24 mouse cellular contexts compared by ENCODE assay signal in genomic region chr19:42138517-42139285, GRCm38 (mm10). TPM values are rescaled to one million over a fixed set of nuclear protein-coding genes. Genes with fewer than 3 reads are reported as not detected.
DNase-seq lines count a peak whose midpoint lies in the region; ATAC-seq and TF ChIP-seq lines count a peak whose summit lies in the region.
"Had no signal": no experiment of that assay in that cellular context is flagged by ENCODE, and none has a peak within 500 bp of the region (broad histone marks: within the 10 kb centered on the region; RNA-seq: fewer than 3 reads in every experiment).

No protein-coding gene starts in this region.

- no peaks in the 10 kb centered on the region for H3K4me1 ChIP-seq in lung, embryonic 16.5 days (replicated peaks; ENCODE audit: control insufficient read depth, insufficient read depth, low read length)
- no peaks in the 10 kb centered on the region for H3K4me1 ChIP-seq in ES-Bruce4 (ENCODE audit: control insufficient read depth, insufficient read depth, low read length)
- H3K4me1 ChIP-seq in hindbrain, postnatal 0 days (ENCODE audit: insufficient read depth, low read length): no peaks in the 10 kb centered on the region
- H3K4me1 ChIP-seq: hindbrain, embryonic 15.5 days had no signal

- 72% methylated on average over 15 of the region's 15 CpGs for WGBS in lung, embryonic 16.5 days
- 91% methylated on average over 15 of the region's 15 CpGs for WGBS in hindbrain, postnatal 0 days

- no peaks in the 10 kb centered on the region for H3K27me3 ChIP-seq in lung, embryonic 16.5 days (ENCODE audit: control insufficient read depth, insufficient read depth, low read depth, low read length)
- no peaks in the 10 kb centered on the region for H3K27me3 ChIP-seq in ES-Bruce4 (ENCODE audit: control insufficient read depth, insufficient read depth, low read length, poor library complexity, severe bottlenecking)
- H3K27me3 ChIP-seq in hindbrain, postnatal 0 days (ENCODE audit: insufficient read depth, low read length): no peaks in the 10 kb centered on the region
- H3K27me3 ChIP-seq: forebrain, embryonic 13.5 days; hindbrain, embryonic 12.5 days; hindbrain, embryonic 15.5 days had no signal

- no peak for DNase-seq in lung, postnatal 4 days
- peak; percentile 41 for DNase-seq in lung, postnatal 10 days
- DNase-seq in frontal cortex, adult 2 months (ENCODE audit: extremely low spot score in 1 of 2, low spot score in 1 of 2): no peak
- no peak for DNase-seq in adipocyte (ENCODE audit: low spot score)
- no peak for DNase-seq in hindbrain, postnatal 0 days (ENCODE audit: low spot score)
- DNase-seq: adrenal gland, adult 8-10 months; adrenal gland, postnatal 25 days; cerebellum, adult 11-12 months; cerebellum, adult 8-10 months; cerebellum, postnatal 10 days; cerebellum, postnatal 36 days; gastrocnemius, adult 2 months; gastrocnemius, postnatal 14 days; heart, adult 11 months had no signal

- TF ChIP-seq CTCF in ES-Bruce4 (IDR thresholded peaks at IDR 0.05; ENCODE audit: low read depth, low read length): no peak
- TF ChIP-seq CTCF in hindbrain, postnatal 0 days (IDR thresholded peaks at IDR 0.05; ENCODE audit: low read depth): no peak

- no peak overlapping the region for H3K27ac ChIP-seq in lung, embryonic 16.5 days (ENCODE audit: low read length)
- H3K27ac ChIP-seq in ES-Bruce4 (ENCODE audit: insufficient read depth, low read length): peak overlapping the region; percentile 30
- H3K27ac ChIP-seq in hindbrain, postnatal 0 days: no peak overlapping the region
- H3K27ac ChIP-seq: forebrain, embryonic 10.5 days; forebrain, embryonic 13.5 days; gastrocnemius, adult 2 months; hindbrain, embryonic 12.5 days; hindbrain, embryonic 15.5 days had no signal

- 0 out of 2 replicates have a peak, but pooled peaks have one; percentile 10 for ATAC-seq in lung, embryonic 16.5 days (ENCODE audit: low read depth)
- ATAC-seq in hindbrain, postnatal 0 days: no peak
- ATAC-seq: CD4-positive, CD25-positive, alpha-beta regulatory T cell, adult 4 months; forebrain, embryonic 13.5 days; forebrain, embryonic 16.5 days had no signal

- no peaks in the 10 kb centered on the region for H3K9me3 ChIP-seq in lung, embryonic 16.5 days (ENCODE audit: control insufficient read depth, low read length)
- H3K9me3 ChIP-seq in ES-Bruce4 (replicated peaks; ENCODE audit: control insufficient read depth, insufficient read depth, low read length, poor library complexity, severe bottlenecking): no peaks in the 10 kb centered on the region
- no peaks in the 10 kb centered on the region for H3K9me3 ChIP-seq in hindbrain, postnatal 0 days (ENCODE audit: low read length)
- H3K9me3 ChIP-seq: forebrain, embryonic 10.5 days; forebrain, embryonic 13.5 days; G1E; hindbrain, embryonic 12.5 days; hindbrain, embryonic 15.5 days had no signal

- H3K4me2 ChIP-seq in lung, embryonic 16.5 days (ENCODE audit: low read depth, low read length): no peak overlapping the region
- H3K4me2 ChIP-seq in hindbrain, postnatal 0 days (ENCODE audit: low read depth, low read length): no peak overlapping the region
- H3K4me2 ChIP-seq: forebrain, embryonic 13.5 days; heart, embryonic 11.5 days; hindbrain, embryonic 12.5 days; hindbrain, embryonic 15.5 days had no signal

- no peak overlapping the region for H3K4me3 ChIP-seq in lung, embryonic 16.5 days (ENCODE audit: low read length)
- no peak overlapping the region for H3K4me3 ChIP-seq in ES-Bruce4 (ENCODE audit: low read depth, low read length)
- no peak overlapping the region for H3K4me3 ChIP-seq in hindbrain, postnatal 0 days (ENCODE audit: low read length)
- H3K4me3 ChIP-seq: forebrain, embryonic 10.5 days; forebrain, embryonic 13.5 days; gastrocnemius, adult 2 months; hindbrain, embryonic 12.5 days; hindbrain, embryonic 15.5 days had no signal

- no peaks in the 10 kb centered on the region for H3K36me3 ChIP-seq in lung, embryonic 16.5 days (ENCODE audit: control insufficient read depth, insufficient read depth, low read length)
- H3K36me3 ChIP-seq in ES-Bruce4 (ENCODE audit: control insufficient read depth, insufficient read depth, low read length, poor library complexity, severe bottlenecking): no peaks in the 10 kb centered on the region
- no peaks in the 10 kb centered on the region for H3K36me3 ChIP-seq in hindbrain, postnatal 0 days (ENCODE audit: insufficient read depth, low read length)
- H3K36me3 ChIP-seq: forebrain, embryonic 10.5 days; G1E; hindbrain, embryonic 12.5 days; hindbrain, embryonic 15.5 days had no signal

- TF ChIP-seq EP300 in ES-Bruce4 (IDR thresholded peaks at IDR 0.05; ENCODE audit: insufficient read depth, low read depth, low read length): no peak

- no peak for TF ChIP-seq POLR2A in ES-Bruce4 (IDR thresholded peaks at IDR 0.05; ENCODE audit: insufficient read depth, low read length)

- no peak overlapping the region for H3K9ac ChIP-seq in lung, embryonic 16.5 days (ENCODE audit: low read length)
- no peak overlapping the region for H3K9ac ChIP-seq in ES-Bruce4 (ENCODE audit: low read depth, poor library complexity, severe bottlenecking)
- H3K9ac ChIP-seq in hindbrain, postnatal 0 days (replicated peaks; ENCODE audit: low read length): no peak overlapping the region
- H3K9ac ChIP-seq: forebrain, embryonic 13.5 days; hindbrain, embryonic 12.5 days; hindbrain, embryonic 15.5 days had no signal

RNA-seq across cellular contexts. Expression of gene Marveld1, which starts 8.5 kb away (rescaled TPM):
- polyA plus RNA-seq in lung, embryonic 16.5 days (2015; fragmentation: Nextera tagmentation; extraction: Ambion mirVana): 8.9 and 9.8 TPM in 2 replicates
- polyA plus RNA-seq in ES-Bruce4 (2011; ENCODE audit: insufficient read depth, insufficient read length, low read depth, missing spikeins): 15.0 and 17.7 TPM in 2 replicates
- 14.4 and 17.2 TPM in 2 replicates for polyA plus RNA-seq in frontal cortex, adult 2 months (2012; rRNA removed)
- 14.0 and 16.5 TPM in 2 replicates for total RNA-seq in hindbrain, postnatal 0 days (2014; rRNA removed)
- 2.8 and 3.2 TPM in 2 replicates for polyA plus RNA-seq in hindbrain, postnatal 0 days (2015; fragmentation: Nextera tagmentation; extraction: Ambion mirVana)
- polyA plus RNA-seq: G1E had no signal

RNA-seq across cellular contexts. Expression of gene Avpi1, which starts 9.8 kb away (rescaled TPM):
- polyA plus RNA-seq in lung, embryonic 16.5 days (2015; fragmentation: Nextera tagmentation; extraction: Ambion mirVana): 84.9 and 87.6 TPM in 2 replicates
- 44.7 and 49.2 TPM in 2 replicates for polyA plus RNA-seq in ES-Bruce4 (2011; ENCODE audit: insufficient read depth, insufficient read length, low read depth, missing spikeins)
- polyA plus RNA-seq in frontal cortex, adult 2 months (2012; rRNA removed): 31.3 and 38.3 TPM in 2 replicates
- total RNA-seq in hindbrain, postnatal 0 days (2014; rRNA removed): 13.5 and 23.7 TPM in 2 replicates
- 16.4 and 18.0 TPM in 2 replicates for polyA plus RNA-seq in hindbrain, postnatal 0 days (2015; fragmentation: Nextera tagmentation; extraction: Ambion mirVana)

RNA-seq across cellular contexts. Expression of gene Zfyve27, which starts 25.1 kb away (rescaled TPM):
- 26.3 and 26.4 TPM in 2 replicates for polyA plus RNA-seq in lung, embryonic 16.5 days (2015; fragmentation: Nextera tagmentation; extraction: Ambion mirVana)
- polyA plus RNA-seq in ES-Bruce4 (2011; ENCODE audit: insufficient read depth, insufficient read length, low read depth, missing spikeins): 24.4 and 25.0 TPM in 2 replicates
- polyA plus RNA-seq in frontal cortex, adult 2 months (2012; rRNA removed): 99.8 and 113 TPM in 2 replicates
- total RNA-seq in hindbrain, postnatal 0 days (2014; rRNA removed): 90.9 and 95.0 TPM in 2 replicates
- polyA plus RNA-seq in hindbrain, postnatal 0 days (2015; fragmentation: Nextera tagmentation; extraction: Ambion mirVana): 45.1 and 48.9 TPM in 2 replicates

RNA-seq across cellular contexts. Expression of gene Pi4k2a, which starts 48.4 kb away (rescaled TPM):
- 7.5 and 8.4 TPM in 2 replicates for polyA plus RNA-seq in lung, embryonic 16.5 days (2015; fragmentation: Nextera tagmentation; extraction: Ambion mirVana)
- polyA plus RNA-seq in ES-Bruce4 (2011; ENCODE audit: insufficient read depth, insufficient read length, low read depth, missing spikeins): 27.2 and 30.4 TPM in 2 replicates
- 46.8 and 51.4 TPM in 2 replicates for polyA plus RNA-seq in frontal cortex, adult 2 months (2012; rRNA removed)
- total RNA-seq in hindbrain, postnatal 0 days (2014; rRNA removed): 18.3 and 21.7 TPM in 2 replicates
- 33.9 and 36.4 TPM in 2 replicates for polyA plus RNA-seq in hindbrain, postnatal 0 days (2015; fragmentation: Nextera tagmentation; extraction: Ambion mirVana)

RNA-seq across cellular contexts. Expression of gene Morn4, which starts 52.5 kb away (rescaled TPM):
- polyA plus RNA-seq in lung, embryonic 16.5 days (2015; fragmentation: Nextera tagmentation; extraction: Ambion mirVana): 16.5 and 18.5 TPM in 2 replicates
- 18.8 and 19.6 TPM in 2 replicates for polyA plus RNA-seq in ES-Bruce4 (2011; ENCODE audit: insufficient read depth, insufficient read length, low read depth, missing spikeins)
- 87.9 and 94.1 TPM in 2 replicates for polyA plus RNA-seq in frontal cortex, adult 2 months (2012; rRNA removed)
- 42.9 and 48.5 TPM in 2 replicates for total RNA-seq in hindbrain, postnatal 0 days (2014; rRNA removed)
- polyA plus RNA-seq in hindbrain, postnatal 0 days (2015; fragmentation: Nextera tagmentation; extraction: Ambion mirVana): 98.0 and 108 TPM in 2 replicates
